Mouse (Mus musculus) common myeloid progenitor, adult 5-6 weeks (primary cell): ENCODE measurements around the gene Olfr1349. TPM values are rescaled to one million over a fixed set of nuclear protein-coding genes. Genes with fewer than 3 reads are reported as not detected.
"Not testable (repeated sequence)": the region's sequence is repeated elsewhere in the genome, so short reads cannot be mapped to it uniquely, and the experiment has no call there.

ENCODE experiments used
- ATAC-seq: replicated peaks from 2 replicates; pipeline ENCODE4 v1.8.0; 2016; ENCODE audit warnings: low read depth, mild to moderate bottlenecking, moderate TSS enrichment, inconsistent platforms; ENCODE audit not compliant: poor library complexity, severe bottlenecking
- total RNA-seq: library from RNA; stranded (forward); fragments of 200-1000, 187-1606 nt; gene quantifications from 2 replicates; pipeline ENCODE4 v1.2.3, GENCODE M21; 2017

Olfr1349 gene
- total RNA-seq, result not detected in 2 replicates

- ATAC-seq, result no peak
Measured at GRCm38 (mm10) chr7:6522850-6523249, at the start of gene Olfr1349. Olfr1349 (minus strand) TSS chr7:6522950.

DNA sequence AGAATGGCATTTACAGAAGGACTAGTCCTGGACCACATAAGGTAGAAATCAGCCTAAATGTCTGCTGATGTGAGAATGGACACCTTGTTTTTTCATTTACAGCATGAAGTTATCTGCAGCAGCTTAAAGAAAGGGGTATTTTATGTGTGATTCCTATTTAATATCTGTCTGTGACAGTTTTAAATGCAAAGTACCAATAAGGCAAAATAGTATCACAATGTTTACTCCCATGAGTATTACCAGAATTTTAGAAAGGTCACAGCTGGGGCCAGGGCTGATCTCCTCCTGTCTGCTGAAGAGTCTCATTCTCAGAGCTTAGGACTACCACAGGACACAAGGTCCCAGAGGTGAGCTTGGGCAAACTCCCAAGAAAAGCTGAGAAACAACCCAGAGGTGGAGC lies 41.8 kb upstream of the Olfr1349 start, which contains the start of gene Olfr1350:
Gene Olfr1350, plus strand, starts transcription at position 301 of the 400 bp plus-strand sequence.
- no peak for ATAC-seq

- no peak for ATAC-seq
Measured at GRCm38 (mm10) chr7:6526141-6526540, 3.4 kb upstream of the Olfr1349 start.

GRCm38 (mm10) chr7:6525001-6525400 lies 2.3 kb upstream of the Olfr1349 start:
- no peak for ATAC-seq

- ATAC-seq, result no peak
Measured at GRCm38 (mm10) chr7:6521666-6522065, 1.1 kb downstream of the Olfr1349 start.

DNA sequence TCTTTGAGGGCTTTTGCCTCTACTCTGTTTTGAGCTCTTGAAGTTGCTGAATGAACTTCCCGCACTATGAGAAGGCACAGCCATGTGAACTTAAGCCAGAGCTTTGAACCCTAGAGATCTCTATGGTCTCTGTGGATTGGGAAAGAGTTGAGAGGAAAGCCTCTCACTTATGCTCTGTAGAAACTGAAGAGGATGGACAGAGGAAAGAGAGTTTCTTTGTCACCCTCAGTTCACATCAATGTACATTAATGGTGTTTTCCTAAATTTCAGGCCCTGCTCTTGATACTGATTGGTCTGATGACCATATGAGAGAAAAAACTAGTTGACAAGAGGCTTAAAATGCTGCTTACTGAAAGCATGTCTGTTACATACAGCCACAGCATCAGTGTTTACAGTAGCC lies 14.1 kb downstream of the Olfr1349 start, which contains the start of gene Olfr1348:
Gene Olfr1348, minus strand, starts transcription at position 101 of the 400 bp plus-strand sequence.
- no peak for ATAC-seq

DNA sequence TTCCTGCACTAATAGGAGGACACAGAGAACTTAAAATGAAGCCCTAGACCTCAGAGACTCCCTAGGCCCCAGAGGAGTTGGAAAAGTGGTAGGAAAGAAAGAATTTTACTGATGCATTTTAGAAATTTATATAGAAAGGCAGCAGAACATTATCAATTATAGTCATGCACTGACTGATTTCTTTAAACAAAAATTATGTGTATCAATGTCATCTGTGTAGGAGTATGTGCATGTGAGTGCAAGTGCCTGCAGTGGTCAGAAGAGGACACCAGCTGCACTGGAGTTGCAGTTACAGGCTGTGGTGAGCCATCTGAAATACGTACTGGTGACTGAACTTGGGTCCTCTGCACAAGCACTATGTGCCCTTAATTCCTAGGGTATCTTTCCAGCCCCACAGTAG lies 23.1 kb downstream of the Olfr1349 start, which contains the start of gene Olfr1347:
Gene Olfr1347, minus strand, starts transcription at position 101 of the 400 bp plus-strand sequence.
- no peak for ATAC-seq

- no peak for ATAC-seq
Measured at GRCm38 (mm10) chr7:6486841-6487240, 35.9 kb downstream of the Olfr1349 start, which contains the start of gene Olfr5. Olfr5 (minus strand) TSS chr7:6486941.

GRCm38 (mm10) chr7:6477633-6478032 lies 45.1 kb downstream of the Olfr1349 start:
- not testable (repeated sequence) for ATAC-seq

- ATAC-seq, result no peak
Measured at GRCm38 (mm10) chr7:6466951-6467350, 55.8 kb downstream of the Olfr1349 start, which contains the start of gene Olfr1346. Olfr1346 (plus strand) TSS chr7:6467101.

Other genes starting within 250 kb of the Olfr1349 start
- 5.7 and 7.8 TPM in 2 replicates for gene Zfp667, start 236.4 kb downstream of the Olfr1349 start, total RNA-seq
- 3.1 and 3.7 TPM in 2 replicates for gene Zfp583, start 191.7 kb downstream of the Olfr1349 start, total RNA-seq
- gene Gm3854, start 179.2 kb downstream of the Olfr1349 start, total RNA-seq, result 0.39 and 1.2 TPM in 2 replicates
- 7.7 and 8.2 TPM in 2 replicates for gene Zfp78, start 159.7 kb downstream of the Olfr1349 start, total RNA-seq
- gene Zfp28, start 139.7 kb downstream of the Olfr1349 start, total RNA-seq, result 1.4 and 2.1 TPM in 2 replicates
- not detected in 2 replicates for gene Smim17, start 124.2 kb downstream of the Olfr1349 start, total RNA-seq
- not detected in 2 replicates for gene Gm20715, start 112.7 kb downstream of the Olfr1349 start, total RNA-seq
- gene Olfr1344, start 84.3 kb downstream of the Olfr1349 start, total RNA-seq, result not detected in 2 replicates
- gene Olfr1336, start 66.8 kb downstream of the Olfr1349 start, total RNA-seq, result not detected in 2 replicates
- not detected in 2 replicates for gene Olfr1346, start 55.8 kb downstream of the Olfr1349 start, total RNA-seq
- not detected in 2 replicates for gene Olfr5, start 36.0 kb downstream of the Olfr1349 start, total RNA-seq
- gene Olfr1347, start 23.2 kb downstream of the Olfr1349 start, total RNA-seq, result not detected in 2 replicates
- gene Olfr1348, start 14.2 kb downstream of the Olfr1349 start, total RNA-seq, result not detected in 2 replicates
- not detected in 2 replicates for gene Olfr1350, start 41.9 kb upstream of the Olfr1349 start, total RNA-seq
- gene Zim1, start 173.5 kb upstream of the Olfr1349 start, total RNA-seq, result not detected in 2 replicates
- not detected in 2 replicates for gene Peg3, start 207.5 kb upstream of the Olfr1349 start, total RNA-seq
- not detected in 2 replicates for gene Usp29, start 207.6 kb upstream of the Olfr1349 start, total RNA-seq